Mouse (Mus musculus): Measurements from ENCODE around the gene Dgcr2. TPM values are rescaled to one million over a fixed set of nuclear protein-coding genes. Genes with fewer than 3 reads are reported as not detected.

Dgcr2 gene
- polyA plus RNA-seq, 1 experiment from 2014 or later: 47.9 TPM

GRCm38 (mm10) chr16:17872995-17873394 is 25.4 kb downstream of the Dgcr2 start:
- no peak overlapping the region for H3K27ac ChIP-seq (ENCODE audit: low read depth, low read length)
- DNase-seq (ENCODE audit: low spot score): no peak
- H3K36me3 ChIP-seq (ENCODE audit: control insufficient read depth, insufficient read depth, low read length): peaks cover 2% of the 10 kb centered on the region; the same call in 1 of the 2 replicates
- peaks cover 30% of the 10 kb centered on the region for H3K4me1 ChIP-seq (replicated peaks; ENCODE audit: control insufficient read depth, insufficient read depth, low read length)
- no peaks in the 10 kb centered on the region for H3K9me3 ChIP-seq (ENCODE audit: control insufficient read depth, low read length)
- ATAC-seq (replicated peaks; ENCODE audit: low FRiP score): peak; percentile 68
- H3K4me3 ChIP-seq (ENCODE audit: low read depth, low read length): no peak overlapping the region
- no peaks in the 10 kb centered on the region for H3K27me3 ChIP-seq (replicated peaks; ENCODE audit: control insufficient read depth, insufficient read depth, low read length)
- H3K4me2 ChIP-seq: 0 out of 2 replicates have a peak overlapping the region, but pooled peaks have one; percentile 1
- H3K9ac ChIP-seq (ENCODE audit: low read depth, low read length): no peak overlapping the region
- WGBS: 42% methylated on average over 4 of the region's 4 CpGs

- DNase-seq (ENCODE audit: low spot score) (no peak), ATAC-seq (replicated peaks; ENCODE audit: low FRiP score) (peak; percentile 71)
- Histone ChIP-seq H3K27ac (ENCODE audit: low read depth, low read length) (no peak overlapping the region), H3K4me1 (replicated peaks; ENCODE audit: control insufficient read depth, insufficient read depth, low read length) (peaks cover 30% of the 10 kb centered on the region), H3K9ac (ENCODE audit: low read depth, low read length) (no peak overlapping the region), H3K9me3 (ENCODE audit: control insufficient read depth, low read length) (no peaks in the 10 kb centered on the region), H3K36me3 (ENCODE audit: control insufficient read depth, insufficient read depth, low read length) (peaks cover 2% of the 10 kb centered on the region; the same call in 1 of the 2 replicates), H3K4me2 (no peak overlapping the region), H3K4me3 (ENCODE audit: low read depth, low read length) (no peak overlapping the region), H3K27me3 (replicated peaks; ENCODE audit: control insufficient read depth, insufficient read depth, low read length) (no peaks in the 10 kb centered on the region)
- WGBS: 46% methylated on average over 5 of the region's 5 CpGs
Observed at GRCm38 (mm10) chr16:17871248-17871647, 27.1 kb downstream of the Dgcr2 start.

- H3K4me3 ChIP-seq (ENCODE audit: low read depth, low read length): no peak overlapping the region
- no peaks in the 10 kb centered on the region for H3K9me3 ChIP-seq (ENCODE audit: control insufficient read depth, low read length)
- DNase-seq (ENCODE audit: low spot score) (no peak), ATAC-seq (replicated peaks; ENCODE audit: low FRiP score) (no peak)
- H3K27me3 ChIP-seq (replicated peaks; ENCODE audit: control insufficient read depth, insufficient read depth, low read length): no peaks in the 10 kb centered on the region
- no peak overlapping the region for H3K9ac ChIP-seq (ENCODE audit: low read depth, low read length)
- H3K4me1 ChIP-seq (replicated peaks; ENCODE audit: control insufficient read depth, insufficient read depth, low read length): peaks cover 2% of the 10 kb centered on the region; the same call in 1 of the 2 replicates
- no peak overlapping the region for H3K27ac ChIP-seq (ENCODE audit: low read depth, low read length)
- H3K36me3 ChIP-seq (ENCODE audit: control insufficient read depth, insufficient read depth, low read length): peaks cover 7% of the 10 kb centered on the region; the same call in 1 of the 2 replicates
- no peak overlapping the region for H3K4me2 ChIP-seq
- WGBS: 76% methylated on average over 6 of the region's 6 CpGs
Observed at GRCm38 (mm10) chr16:17865770-17866169, 32.6 kb downstream of the Dgcr2 start.

GRCm38 (mm10) chr16:17865293-17865692 is 33.1 kb downstream of the Dgcr2 start:
- ATAC-seq (replicated peaks; ENCODE audit: low FRiP score) (no peak), DNase-seq (ENCODE audit: low spot score) (no peak)
- Histone ChIP-seq H3K4me1 (replicated peaks; ENCODE audit: control insufficient read depth, insufficient read depth, low read length) (no peaks in the 10 kb centered on the region), H3K36me3 (ENCODE audit: control insufficient read depth, insufficient read depth, low read length) (peaks cover 5% of the 10 kb centered on the region; the same call in 1 of the 2 replicates), H3K27me3 (replicated peaks; ENCODE audit: control insufficient read depth, insufficient read depth, low read length) (no peaks in the 10 kb centered on the region), H3K27ac (ENCODE audit: low read depth, low read length) (no peak overlapping the region), H3K4me3 (ENCODE audit: low read depth, low read length) (no peak overlapping the region), H3K9ac (ENCODE audit: low read depth, low read length) (no peak overlapping the region), H3K9me3 (ENCODE audit: control insufficient read depth, low read length) (no peaks in the 10 kb centered on the region), H3K4me2 (no peak overlapping the region)
- WGBS: 72% methylated on average over 2 of the region's 2 CpGs

- no peak for ATAC-seq (replicated peaks; ENCODE audit: low FRiP score)
- Histone ChIP-seq H3K4me1 (replicated peaks; ENCODE audit: control insufficient read depth, insufficient read depth, low read length) (no peaks in the 10 kb centered on the region), H3K27me3 (replicated peaks; ENCODE audit: control insufficient read depth, insufficient read depth, low read length) (no peaks in the 10 kb centered on the region), H3K4me2 (no peak overlapping the region), H3K27ac (ENCODE audit: low read depth, low read length) (no peak overlapping the region), H3K36me3 (ENCODE audit: control insufficient read depth, insufficient read depth, low read length) (peaks cover 39% of the 10 kb centered on the region), H3K9ac (ENCODE audit: low read depth, low read length) (no peak overlapping the region), H3K9me3 (ENCODE audit: control insufficient read depth, low read length) (no peaks in the 10 kb centered on the region), H3K4me3 (ENCODE audit: low read depth, low read length) (no peak overlapping the region)
- no peak for DNase-seq (ENCODE audit: low spot score)
Observed at GRCm38 (mm10) chr16:17858592-17858991, 39.8 kb downstream of the Dgcr2 start.

GRCm38 (mm10) chr16:17857157-17857556 is 41.2 kb downstream of the Dgcr2 start:
- no peaks in the 10 kb centered on the region for H3K9me3 ChIP-seq (ENCODE audit: control insufficient read depth, low read length)
- no peak for ATAC-seq (replicated peaks; ENCODE audit: low FRiP score)
- no peaks in the 10 kb centered on the region for H3K4me1 ChIP-seq (replicated peaks; ENCODE audit: control insufficient read depth, insufficient read depth, low read length)
- no peak overlapping the region for H3K4me3 ChIP-seq (ENCODE audit: low read depth, low read length)
- H3K4me2 ChIP-seq: no peak overlapping the region
- DNase-seq (ENCODE audit: low spot score): no peak
- H3K27me3 ChIP-seq (replicated peaks; ENCODE audit: control insufficient read depth, insufficient read depth, low read length): no peaks in the 10 kb centered on the region
- no peak overlapping the region for H3K27ac ChIP-seq (ENCODE audit: low read depth, low read length)
- H3K36me3 ChIP-seq (ENCODE audit: control insufficient read depth, insufficient read depth, low read length): peaks cover 41% of the 10 kb centered on the region
- 89% methylated on average over 7 of the region's 7 CpGs for WGBS
- H3K9ac ChIP-seq (ENCODE audit: low read depth, low read length): no peak overlapping the region

GRCm38 (mm10) chr16:17853263-17853662 is 45.1 kb downstream of the Dgcr2 start:
- no peak overlapping the region for H3K9ac ChIP-seq (ENCODE audit: low read depth, low read length)
- H3K9me3 ChIP-seq (ENCODE audit: control insufficient read depth, low read length): no peaks in the 10 kb centered on the region
- H3K4me1 ChIP-seq (replicated peaks; ENCODE audit: control insufficient read depth, insufficient read depth, low read length): no peaks in the 10 kb centered on the region
- peaks cover 50% of the 10 kb centered on the region for H3K36me3 ChIP-seq (ENCODE audit: control insufficient read depth, insufficient read depth, low read length)
- H3K27me3 ChIP-seq (replicated peaks; ENCODE audit: control insufficient read depth, insufficient read depth, low read length): no peaks in the 10 kb centered on the region
- no peak overlapping the region for H3K27ac ChIP-seq (ENCODE audit: low read depth, low read length)
- no peak for DNase-seq (ENCODE audit: low spot score)
- 87% methylated on average over 2 of the region's 2 CpGs for WGBS
- H3K4me3 ChIP-seq (ENCODE audit: low read depth, low read length): no peak overlapping the region
- no peak for ATAC-seq (replicated peaks; ENCODE audit: low FRiP score)
- no peak overlapping the region for H3K4me2 ChIP-seq

GRCm38 (mm10) chr16:17851860-17852259 is 46.5 kb downstream of the Dgcr2 start:
- no peaks in the 10 kb centered on the region for H3K9me3 ChIP-seq (ENCODE audit: control insufficient read depth, low read length)
- H3K9ac ChIP-seq (ENCODE audit: low read depth, low read length): no peak overlapping the region
- WGBS: 97% methylated on average over 1 of the region's 1 CpGs
- peaks cover 42% of the 10 kb centered on the region for H3K36me3 ChIP-seq (ENCODE audit: control insufficient read depth, insufficient read depth, low read length)
- no peaks in the 10 kb centered on the region for H3K4me1 ChIP-seq (replicated peaks; ENCODE audit: control insufficient read depth, insufficient read depth, low read length)
- no peak for DNase-seq (ENCODE audit: low spot score)
- H3K4me2 ChIP-seq: no peak overlapping the region
- no peak overlapping the region for H3K27ac ChIP-seq (ENCODE audit: low read depth, low read length)
- ATAC-seq (replicated peaks; ENCODE audit: low FRiP score): no peak
- no peaks in the 10 kb centered on the region for H3K27me3 ChIP-seq (replicated peaks; ENCODE audit: control insufficient read depth, insufficient read depth, low read length)
- no peak overlapping the region for H3K4me3 ChIP-seq (ENCODE audit: low read depth, low read length)

- peaks cover 39% of the 10 kb centered on the region for H3K36me3 ChIP-seq (ENCODE audit: control insufficient read depth, insufficient read depth, low read length)
Observed at GRCm38 (mm10) chr16:17851331-17851730, 47.0 kb downstream of the Dgcr2 start.

More at GRCm38 (mm10) chr16:17851331-17851730, 47.0 kb downstream of the Dgcr2 start:
- Histone ChIP-seq H3K4me1 (replicated peaks; ENCODE audit: control insufficient read depth, insufficient read depth, low read length) (no peaks in the 10 kb centered on the region), H3K4me3 (ENCODE audit: low read depth, low read length) (no peak overlapping the region), H3K9ac (ENCODE audit: low read depth, low read length) (no peak overlapping the region), H3K9me3 (ENCODE audit: control insufficient read depth, low read length) (no peaks in the 10 kb centered on the region), H3K27me3 (replicated peaks; ENCODE audit: control insufficient read depth, insufficient read depth, low read length) (no peaks in the 10 kb centered on the region), H3K4me2 (no peak overlapping the region), H3K27ac (ENCODE audit: low read depth, low read length) (no peak overlapping the region)
- DNase-seq (ENCODE audit: low spot score) (no peak), ATAC-seq (replicated peaks; ENCODE audit: low FRiP score) (no peak)
- 96% methylated on average over 5 of the region's 5 CpGs for WGBS

Data from liver, embryonic 11.5 days (tissue).